Mouse (Mus musculus) lung, adult 2 months (tissue): ENCODE measurements at regions not wholly inside any gene's neighbourhood (a gene's known extent, or its start where the extent isn't known, plus 50 kb on each side); places are given as distances from the start of the nearest gene placed in this dataset.

Source experiments
- DNase-seq: peaks from one replicate; pipeline ENCODE4 v3.0.0; 2022
- H3K4me1 ChIP-seq: fragments of 200-500 bp; 2 replicates; pipeline ENCODE4 v1.6.1; 2011; ENCODE audit warnings: low read length; ENCODE audit not compliant: control insufficient read depth, insufficient read depth
- H3K4me3 ChIP-seq: fragments of 200-500 bp; replicated peaks from 2 replicates; pipeline ENCODE3; 2011; ENCODE audit warnings: low read depth, mild to moderate bottlenecking, control low read depth, low read length; ENCODE audit errors: extremely low read depth
- CTCF ChIP-seq: fragments of 200-500 bp; IDR thresholded peaks from 2 replicates; pipeline ENCODE4 v1.5.1; 2011; ENCODE audit warnings: mild to moderate bottlenecking, low read length, control low read depth; ENCODE audit not compliant: insufficient read depth
- POLR2A ChIP-seq: fragments of 200-500 bp; IDR thresholded peaks from 2 replicates; pipeline ENCODE4 v1.6.1; 2011; ENCODE audit warnings: low read depth, mild to moderate bottlenecking, control low read depth, low read length, borderline replicate concordance; ENCODE audit errors: extremely low read depth
- WGBS: fragments of 180-500 bp; shearing (Covaris S2); methylation state at CpG from one replicate; pipeline ENCODE4 v1.1.7; 2018; 5-methylcytosine and 5-hydroxymethylcytosine counted together

- Histone ChIP-seq H3K4me3 (no peak overlapping the region), H3K4me1 (peaks cover 3% of the 10 kb centered on the region; the same call in 1 of the 2 replicates)
- no peak for DNase-seq
- TF ChIP-seq POLR2A (no peak), CTCF (no peak)
- 74% methylated on average over 3 of the region's 3 CpGs for WGBS
These were observed 53.7 kb upstream of the Ralgps2 start for GRCm38 (mm10) chr1:156993105-156993504.

DNA sequence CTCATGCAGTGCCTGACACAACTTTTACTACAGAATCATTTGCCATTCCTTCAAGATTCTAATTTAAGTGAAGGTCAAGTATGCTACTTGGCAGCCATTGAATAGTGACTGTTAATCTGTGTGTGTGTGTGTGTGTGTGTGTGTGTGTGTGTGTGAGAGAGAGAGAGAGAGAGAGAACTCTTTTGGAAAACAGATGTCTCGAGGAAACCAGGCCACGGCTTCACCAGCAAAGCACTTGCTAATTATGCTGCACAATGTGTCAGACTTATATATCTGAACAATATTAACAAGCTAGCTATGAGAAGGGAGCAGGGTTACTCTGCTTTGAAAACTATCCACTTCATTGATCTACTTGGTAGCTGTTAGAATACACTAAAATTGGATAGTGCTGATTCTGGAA is 53.1 kb upstream of the Ralgps2 start:
- Histone ChIP-seq H3K4me3 (no peak overlapping the region), H3K4me1 (no peaks in the 10 kb centered on the region; the same call in 1 of the 2 replicates)
- WGBS: 67% methylated on average over 2 of the region's 2 CpGs
- no peak for DNase-seq
- TF ChIP-seq CTCF (no peak), POLR2A (no peak)

- TF ChIP-seq CTCF (no peak), POLR2A (no peak)
- peaks cover 4% of the 10 kb centered on the region; the same call in 1 of the 2 replicates for H3K4me1 ChIP-seq
- 44% methylated on average over 14 of the region's 14 CpGs for WGBS
- H3K4me3 ChIP-seq: no peak overlapping the region
- DNase-seq: no peak
These were observed 51.4 kb upstream of the Ralgps2 start for GRCm38 (mm10) chr1:156990567-156991494.

- no peak for DNase-seq
- H3K4me3 ChIP-seq: no peak overlapping the region
- no peak for TF ChIP-seq CTCF
- TF ChIP-seq POLR2A: no peak
- WGBS: 60% methylated on average over 9 of the region's 9 CpGs
- H3K4me1 ChIP-seq: peaks cover 5% of the 10 kb centered on the region; the same call in 1 of the 2 replicates
These were observed 50.7 kb upstream of the Ralgps2 start for GRCm38 (mm10) chr1:156990112-156990511.

DNA sequence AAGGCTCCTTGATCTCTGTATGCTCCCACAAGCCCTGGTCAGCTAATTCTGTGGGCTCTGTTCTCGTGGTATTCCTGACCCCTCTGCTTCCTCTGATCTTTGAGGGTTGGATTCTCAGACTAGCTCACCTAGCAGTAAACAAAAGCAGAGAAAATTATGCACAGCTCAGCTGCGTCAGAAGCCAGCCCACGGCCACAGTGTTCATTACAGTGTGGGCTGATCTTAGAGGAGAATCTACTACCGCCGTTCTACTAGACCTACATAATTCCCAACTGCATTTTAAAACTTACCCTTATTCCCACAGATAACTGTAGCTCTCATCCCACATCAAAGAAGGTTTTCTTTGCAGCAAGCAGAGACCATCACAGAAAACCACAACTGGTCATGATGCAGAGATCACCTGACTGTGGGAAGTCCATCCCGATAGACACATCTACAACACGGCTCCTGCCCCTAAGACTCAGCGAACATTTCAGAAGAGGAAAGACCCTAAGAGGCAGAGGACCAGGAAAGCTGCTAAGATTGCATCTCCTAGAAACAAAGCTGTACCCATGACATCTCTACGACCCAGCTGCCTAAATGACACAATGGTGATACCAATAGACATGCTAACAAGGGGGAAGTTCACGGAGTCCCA is 49.8 kb upstream of the Ralgps2 start:
- TF ChIP-seq CTCF: no peak
- no peak for TF ChIP-seq POLR2A
- H3K4me3 ChIP-seq: no peak overlapping the region
- peaks cover 5% of the 10 kb centered on the region; the same call in 1 of the 2 replicates for H3K4me1 ChIP-seq
- WGBS: 89% methylated on average over 10 of the region's 10 CpGs
- DNase-seq: no peak
